In the genomic region with DNA sequence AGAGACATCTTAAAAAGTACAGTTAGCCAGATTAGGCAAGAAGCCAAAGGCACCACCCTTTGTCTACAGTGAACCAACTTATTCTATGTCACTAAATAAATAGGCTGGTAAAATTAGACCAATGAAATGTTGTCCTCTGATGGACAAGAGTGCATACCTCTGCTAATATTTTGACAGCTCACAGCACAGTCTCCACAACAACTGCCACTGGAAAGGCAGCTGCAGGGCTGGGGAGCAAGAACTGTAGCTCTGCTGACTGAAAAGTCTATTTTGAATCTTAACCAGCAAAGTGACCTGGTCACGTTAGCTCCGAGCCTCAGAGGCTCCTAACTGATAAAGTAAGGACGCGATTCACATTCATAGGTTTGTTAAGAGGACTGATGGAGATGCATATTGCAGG, we compare ENCODE assay signal across 30 mouse cellular contexts. TPM values are rescaled to one million over a fixed set of nuclear protein-coding genes. Genes with fewer than 3 reads are reported as not detected.
DNase-seq lines count a peak whose midpoint lies in the region; ATAC-seq and TF ChIP-seq lines count a peak whose summit lies in the region.
"Had no signal": no experiment of that assay in that cellular context is flagged by ENCODE, and none has a peak within 500 bp of the region (broad histone marks: within the 10 kb centered on the region; RNA-seq: fewer than 3 reads in every experiment).

No protein-coding gene starts in this region.

- H3K9me3 ChIP-seq in embryonic facial prominence, embryonic 14.5 days (ENCODE audit: control insufficient read depth, low read length), result no peaks in the 10 kb centered on the region
- H3K9me3 ChIP-seq in embryonic facial prominence, embryonic 10.5 days, result no peaks in the 10 kb centered on the region
- H3K9me3 ChIP-seq in heart, embryonic 14.5 days (ENCODE audit: control insufficient read depth, low read length), result no peaks in the 10 kb centered on the region
- no peaks in the 10 kb centered on the region for H3K9me3 ChIP-seq in lung, embryonic 14.5 days (ENCODE audit: low read depth, low read length)
- H3K9me3 ChIP-seq in stomach, embryonic 16.5 days (replicated peaks; ENCODE audit: control insufficient read depth, low read length), result no peaks in the 10 kb centered on the region
- no peaks in the 10 kb centered on the region for H3K9me3 ChIP-seq in stomach, postnatal 0 days (ENCODE audit: control insufficient read depth, low read length)
- H3K9me3 ChIP-seq: forebrain, embryonic 13.5 days; hindbrain, embryonic 10.5 days; hindbrain, embryonic 15.5 days; kidney, embryonic 15.5 days; limb, embryonic 12.5 days; midbrain, embryonic 10.5 days; midbrain, embryonic 15.5 days; neural tube, embryonic 15.5 days had no signal

- peak; percentile 70 for ATAC-seq in embryonic facial prominence, embryonic 14.5 days (ENCODE audit: low read depth)
- ATAC-seq in heart, embryonic 14.5 days (ENCODE audit: insufficient number of reproducible peaks, insufficient read depth, low FRiP score, low read depth), result no peak
- peak; percentile 56; the same call in 1 of the 2 replicates for ATAC-seq in lung, embryonic 14.5 days (ENCODE audit: insufficient read depth)
- ATAC-seq in stomach, embryonic 16.5 days (ENCODE audit: insufficient read depth, low FRiP score), result no peak
- no peak for ATAC-seq in stomach, postnatal 0 days (ENCODE audit: low FRiP score, low TSS enrichment)
- ATAC-seq: forebrain, embryonic 13.5 days; inflammation-experienced regulatory T-cells, adult 6 months; midbrain, embryonic 15.5 days had no signal

- intact Hi-C loops in heart, postnatal 14 days (cut with DNase I), result no loop called here

- no peak overlapping the region for H3K4me2 ChIP-seq in embryonic facial prominence, embryonic 14.5 days (ENCODE audit: low read depth, low read length)
- 0 out of 2 replicates have a peak overlapping the region, but pooled peaks have one; percentile 11 for H3K4me2 ChIP-seq in heart, embryonic 14.5 days (ENCODE audit: low read length)
- H3K4me2 ChIP-seq in lung, embryonic 14.5 days, result no peak overlapping the region
- no peak overlapping the region for H3K4me2 ChIP-seq in stomach, embryonic 16.5 days (ENCODE audit: low read depth, low read length)
- H3K4me2 ChIP-seq in stomach, postnatal 0 days (replicated peaks; ENCODE audit: low read depth), result no peak overlapping the region
- H3K4me2 ChIP-seq: forebrain, embryonic 13.5 days; hindbrain, embryonic 15.5 days; kidney, embryonic 15.5 days; limb, embryonic 12.5 days; liver, embryonic 11.5 days; midbrain, embryonic 15.5 days; neural tube, embryonic 15.5 days had no signal

- H3K36me3 ChIP-seq in embryonic facial prominence, embryonic 14.5 days (ENCODE audit: control insufficient read depth, insufficient read depth, low read length), result no peaks in the 10 kb centered on the region
- no peaks in the 10 kb centered on the region for H3K36me3 ChIP-seq in embryonic facial prominence, embryonic 10.5 days (replicated peaks)
- H3K36me3 ChIP-seq in heart, embryonic 14.5 days (ENCODE audit: control insufficient read depth, insufficient read depth, low read length), result no peaks in the 10 kb centered on the region
- no peaks in the 10 kb centered on the region for H3K36me3 ChIP-seq in lung, embryonic 14.5 days (ENCODE audit: insufficient read depth)
- no peaks in the 10 kb centered on the region for H3K36me3 ChIP-seq in stomach, embryonic 16.5 days (ENCODE audit: control insufficient read depth, insufficient read depth, low read length)
- no peaks in the 10 kb centered on the region for H3K36me3 ChIP-seq in stomach, postnatal 0 days (ENCODE audit: control insufficient read depth, insufficient read depth, low read length)
- H3K36me3 ChIP-seq: hindbrain, embryonic 10.5 days; hindbrain, embryonic 15.5 days; kidney, embryonic 15.5 days; limb, embryonic 12.5 days; midbrain, embryonic 10.5 days; midbrain, embryonic 15.5 days; neural tube, embryonic 15.5 days had no signal

- H3K9ac ChIP-seq in embryonic facial prominence, embryonic 14.5 days (ENCODE audit: low read depth, low read length), result no peak overlapping the region
- H3K9ac ChIP-seq in heart, embryonic 14.5 days (ENCODE audit: low read length), result no peak overlapping the region
- H3K9ac ChIP-seq in lung, embryonic 14.5 days, result no peak overlapping the region
- no peak overlapping the region for H3K9ac ChIP-seq in stomach, embryonic 16.5 days (ENCODE audit: low read length)
- H3K9ac ChIP-seq in stomach, postnatal 0 days (ENCODE audit: low read length), result no peak overlapping the region
- H3K9ac ChIP-seq: forebrain, embryonic 13.5 days; hindbrain, embryonic 15.5 days; kidney, embryonic 15.5 days; limb, embryonic 12.5 days; midbrain, embryonic 15.5 days; neural tube, embryonic 15.5 days had no signal

- no peak for TF ChIP-seq EP300 in stomach, postnatal 0 days (optimal IDR thresholded peaks at IDR 0.05)

- no peak overlapping the region; the same call in 1 of the 2 replicates for H3K27ac ChIP-seq in embryonic facial prominence, embryonic 14.5 days (replicated peaks; ENCODE audit: low read depth, low read length)
- H3K27ac ChIP-seq in embryonic facial prominence, embryonic 10.5 days (replicated peaks), result no peak overlapping the region
- peak overlapping the region; percentile 33 to 79; a peak in 3 of 4 replicates for H3K27ac ChIP-seq in heart, embryonic 14.5 days (replicated peaks in 1 of 2; ENCODE audit: control insufficient read depth in 1 of 2, insufficient read depth in 1 of 2, low read depth in 2 of 2, low read length in 2 of 2)
- H3K27ac ChIP-seq in lung, embryonic 14.5 days (ENCODE audit: low read depth), result no peak overlapping the region
- peak overlapping the region; percentile 18; the same call in 1 of the 2 replicates for H3K27ac ChIP-seq in stomach, embryonic 16.5 days (ENCODE audit: low read length)
- H3K27ac ChIP-seq in stomach, postnatal 0 days (replicated peaks), result no peak overlapping the region
- H3K27ac ChIP-seq: forebrain, embryonic 13.5 days; hindbrain, embryonic 10.5 days; hindbrain, embryonic 15.5 days; kidney, embryonic 15.5 days; limb, embryonic 12.5 days; midbrain, embryonic 10.5 days; midbrain, embryonic 15.5 days; neural tube, embryonic 15.5 days had no signal

- DNase-seq in embryonic facial prominence, embryonic 14.5 days (ENCODE audit: low spot score), result peak; percentile 31
- DNase-seq in embryonic facial prominence, embryonic 10.5 days (ENCODE audit: low spot score), result no peak
- no peak for DNase-seq in heart, postnatal 14 days
- DNase-seq in lung, embryonic 14.5 days, result peak; percentile 31
- DNase-seq in lung, postnatal 14 days, result no peak
- DNase-seq in stomach, postnatal 0 days (ENCODE audit: low spot score), result no peak
- DNase-seq: adrenal gland, adult 8-10 months; cerebellum, adult 2 months; kidney, adult 18-20 months; retina, postnatal 1 day; thymus, postnatal 14 days had no signal

- H3K4me3 ChIP-seq in embryonic facial prominence, embryonic 14.5 days (ENCODE audit: low read depth, low read length), result no peak overlapping the region
- no peak overlapping the region for H3K4me3 ChIP-seq in embryonic facial prominence, embryonic 10.5 days
- H3K4me3 ChIP-seq in heart, embryonic 14.5 days (ENCODE audit: control insufficient read depth in 1 of 2, insufficient read depth in 1 of 2, low read depth in 1 of 2, low read length in 2 of 2), result no peak overlapping the region
- H3K4me3 ChIP-seq in lung, embryonic 14.5 days (ENCODE audit: low read depth, low read length), result no peak overlapping the region
- H3K4me3 ChIP-seq in stomach, embryonic 16.5 days (replicated peaks; ENCODE audit: low read length), result no peak overlapping the region
- no peak overlapping the region for H3K4me3 ChIP-seq in stomach, postnatal 0 days (ENCODE audit: low read depth, low read length)
- H3K4me3 ChIP-seq: forebrain, embryonic 13.5 days; hindbrain, embryonic 10.5 days; hindbrain, embryonic 15.5 days; kidney, embryonic 15.5 days; limb, embryonic 12.5 days; midbrain, embryonic 10.5 days; midbrain, embryonic 15.5 days; neural tube, embryonic 15.5 days had no signal

- WGBS in embryonic facial prominence, embryonic 14.5 days, result 70% methylated on average over 4 of the region's 4 CpGs
- WGBS in embryonic facial prominence, embryonic 10.5 days, result 84% methylated on average over 4 of the region's 4 CpGs
- WGBS in heart, embryonic 14.5 days, result 43% methylated on average over 4 of the region's 4 CpGs
- 45% methylated on average over 4 of the region's 4 CpGs for WGBS in lung, embryonic 14.5 days
- 64% methylated on average over 4 of the region's 4 CpGs for WGBS in stomach, embryonic 16.5 days
- 66% methylated on average over 4 of the region's 4 CpGs for WGBS in stomach, postnatal 0 days

- H3K27me3 ChIP-seq in embryonic facial prominence, embryonic 14.5 days (replicated peaks; ENCODE audit: control insufficient read depth, insufficient read depth, low read length), result 0 out of 2 replicates have a peak, but pooled peaks cover 8% of the 10 kb centered on the region
- H3K27me3 ChIP-seq in embryonic facial prominence, embryonic 10.5 days (replicated peaks; ENCODE audit: low read depth, poor library complexity, severe bottlenecking), result peaks cover 11% of the 10 kb centered on the region; the same call in 1 of the 2 replicates
- H3K27me3 ChIP-seq in heart, embryonic 14.5 days (ENCODE audit: control insufficient read depth, insufficient read depth, low read length), result no peaks in the 10 kb centered on the region
- H3K27me3 ChIP-seq in lung, embryonic 14.5 days (ENCODE audit: insufficient read depth, low read length), result no peaks in the 10 kb centered on the region
- H3K27me3 ChIP-seq in stomach, embryonic 16.5 days (ENCODE audit: control insufficient read depth, insufficient read depth, low read length), result no peaks in the 10 kb centered on the region
- no peaks in the 10 kb centered on the region for H3K27me3 ChIP-seq in stomach, postnatal 0 days (ENCODE audit: control insufficient read depth, insufficient read depth, low read length)
- H3K27me3 ChIP-seq: CH12.LX; forebrain, embryonic 13.5 days; hindbrain, embryonic 15.5 days; limb, embryonic 12.5 days; midbrain, embryonic 15.5 days; neural tube, embryonic 15.5 days had no signal

- no peak for TF ChIP-seq CTCF in lung, embryonic 14.5 days (IDR thresholded peaks at IDR 0.05; ENCODE audit: low read depth)
- TF ChIP-seq CTCF in stomach, postnatal 0 days (IDR thresholded peaks at IDR 0.05; ENCODE audit: low read depth), result no peak

- H3K4me1 ChIP-seq in embryonic facial prominence, embryonic 14.5 days (ENCODE audit: control insufficient read depth, insufficient read depth, low read length), result no peaks in the 10 kb centered on the region
- H3K4me1 ChIP-seq in embryonic facial prominence, embryonic 10.5 days, result no peaks in the 10 kb centered on the region
- H3K4me1 ChIP-seq in heart, embryonic 14.5 days (ENCODE audit: control insufficient read depth in 2 of 2, insufficient read depth in 2 of 2, low read length in 2 of 2), result no peaks in the 10 kb centered on the region; a peak in 1 of 4 replicates
- no peaks in the 10 kb centered on the region for H3K4me1 ChIP-seq in lung, embryonic 14.5 days (ENCODE audit: insufficient read depth)
- no peaks in the 10 kb centered on the region for H3K4me1 ChIP-seq in stomach, embryonic 16.5 days (ENCODE audit: control insufficient read depth, insufficient read depth, low read length)
- H3K4me1 ChIP-seq in stomach, postnatal 0 days (replicated peaks; ENCODE audit: control insufficient read depth, insufficient read depth), result no peaks in the 10 kb centered on the region
- H3K4me1 ChIP-seq: forebrain, embryonic 13.5 days; hindbrain, embryonic 10.5 days; hindbrain, embryonic 15.5 days; kidney, embryonic 15.5 days; limb, embryonic 12.5 days; midbrain, embryonic 10.5 days; midbrain, embryonic 15.5 days; neural tube, embryonic 15.5 days had no signal

RNA-seq across cellular contexts. Expression of a gene that starts 5.6 kb away (rescaled TPM):
- 0.21 and 0.22 TPM in 2 replicates for polyA plus RNA-seq in embryonic facial prominence, embryonic 14.5 days (2014; fragmentation: Nextera tagmentation; extraction: Ambion mirVana)
- polyA plus RNA-seq in embryonic facial prominence, embryonic 10.5 days (2016; fragmentation: Nextera tagmentation; extraction: Ambion mirVana), result 0.40 and 0.82 TPM in 2 replicates
- 0.38 TPM in 1 of 2 replicates, not detected in the other for polyA plus RNA-seq in heart, embryonic 14.5 days (2014; fragmentation: Nextera tagmentation; extraction: Ambion mirVana)
- total RNA-seq in heart, postnatal 14 days (2021), result not detected
- polyA plus RNA-seq in lung, embryonic 14.5 days (2014; fragmentation: Nextera tagmentation; extraction: Ambion mirVana), result 0.08 TPM in 1 of 2 replicates, not detected in the other
- polyA plus RNA-seq in stomach, embryonic 16.5 days (2015; fragmentation: Nextera tagmentation; extraction: Ambion mirVana), result not detected in 2 replicates
- polyA plus RNA-seq in stomach, postnatal 0 days (2015; fragmentation: Nextera tagmentation; extraction: Ambion mirVana), result 0.05 TPM in 1 of 2 replicates, not detected in the other
- total RNA-seq: CH12.LX; ES-E14; megakaryocyte progenitor cell, adult 5-6 weeks had no signal
- polyA plus RNA-seq: C2C12; forebrain, embryonic 13.5 days; inflammation-experienced regulatory T-cells, adult 6 months; liver, embryonic 16.5 days; midbrain, embryonic 10.5 days; small intestine, adult 2 months; stomach, embryonic 14.5 days had no signal

Comparison
In these comparisons a context has a peak if more than half of its experiments do, and no peak if none do; other contexts are left out.
1. DNase-seq: peak in embryonic facial prominence, embryonic 14.5 days (single experiment) and lung, embryonic 14.5 days (single experiment); none in embryonic facial prominence, embryonic 10.5 days (single experiment), heart, postnatal 14 days (0 of 2), lung, postnatal 14 days (single experiment) and stomach, postnatal 0 days (single experiment).
2. H3K27ac ChIP-seq: peak in heart, embryonic 14.5 days (2 of 2) and stomach, embryonic 16.5 days (single experiment); none in embryonic facial prominence, embryonic 14.5 days (single experiment), embryonic facial prominence, embryonic 10.5 days (single experiment), lung, embryonic 14.5 days (single experiment) and stomach, postnatal 0 days (single experiment).
3. ATAC-seq: peak in embryonic facial prominence, embryonic 14.5 days (single experiment) and lung, embryonic 14.5 days (single experiment); none in heart, embryonic 14.5 days (single experiment), stomach, embryonic 16.5 days (single experiment) and stomach, postnatal 0 days (single experiment).